ENCODE assay signal across 8 mouse cellular contexts in the genomic region with DNA sequence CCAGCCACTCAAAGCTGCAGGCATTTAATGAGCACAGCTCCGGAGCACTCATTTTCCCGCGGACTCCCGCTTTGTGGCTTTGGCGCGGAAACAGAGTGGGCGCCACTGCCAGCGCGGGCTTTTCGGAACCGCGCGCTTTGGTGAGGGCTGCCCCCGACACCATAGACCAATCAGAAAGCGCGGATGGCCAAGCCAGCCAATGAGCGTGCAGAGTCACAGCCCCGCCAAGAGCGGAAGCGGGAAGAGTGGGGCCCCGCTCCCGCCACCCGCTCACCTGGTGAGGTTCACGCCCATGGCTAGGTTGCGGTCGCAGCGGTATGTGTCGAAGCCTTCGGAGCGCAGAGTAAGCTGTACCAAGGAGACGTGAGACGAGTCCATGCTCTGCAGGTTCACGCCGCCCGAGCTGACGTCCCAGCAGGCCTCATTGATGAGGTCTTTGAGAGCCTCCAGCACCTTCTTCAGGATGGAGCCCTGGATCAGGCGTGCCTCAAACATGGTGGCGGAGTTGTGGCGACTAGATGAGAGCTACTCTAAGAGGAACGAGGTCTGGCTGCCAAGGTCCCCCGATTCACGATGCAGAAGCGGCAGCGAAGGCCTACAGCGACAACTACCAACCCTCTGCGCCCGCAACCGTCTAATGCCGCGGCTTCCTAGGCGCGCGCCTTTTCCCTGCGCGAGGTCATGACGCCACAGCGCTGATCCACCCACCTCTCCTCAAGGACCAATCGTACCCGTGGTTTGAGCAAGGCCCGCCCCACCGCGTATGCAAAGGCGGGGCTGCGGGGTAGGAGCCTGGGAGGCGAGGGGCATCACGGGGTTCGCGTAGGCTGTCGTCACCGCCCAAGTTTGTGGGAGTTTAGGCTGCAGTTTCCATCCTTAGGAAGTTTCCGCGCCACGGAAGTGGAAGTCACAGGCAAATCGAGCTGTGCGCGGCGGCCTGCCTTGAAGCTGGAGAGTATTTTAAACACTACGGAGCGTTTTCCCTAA. TPM values are rescaled to one million over a fixed set of nuclear protein-coding genes. Genes with fewer than 3 reads are reported as not detected.
DNase-seq lines count a peak whose midpoint lies in the region; ATAC-seq lines count a peak whose summit lies in the region.

Pcna (minus strand) TSS at position 773 of the 987 bp plus-strand sequence.

- H3K9me3 ChIP-seq in heart, embryonic 14.5 days (ENCODE audit: control insufficient read depth, low read length), result no peaks in the 10 kb centered on the region
- H3K9me3 ChIP-seq in liver, embryonic 13.5 days (replicated peaks), result no peaks in the 10 kb centered on the region
- no peaks in the 10 kb centered on the region for H3K9me3 ChIP-seq in stomach, embryonic 16.5 days (replicated peaks; ENCODE audit: control insufficient read depth, low read length)

- H3K36me3 ChIP-seq in heart, embryonic 14.5 days (ENCODE audit: control insufficient read depth, insufficient read depth, low read length), result peaks cover 33% of the 10 kb centered on the region
- H3K36me3 ChIP-seq in liver, embryonic 13.5 days, result peaks cover 38% of the 10 kb centered on the region
- 0 out of 2 replicates have a peak, but pooled peaks cover 4% of the 10 kb centered on the region for H3K36me3 ChIP-seq in stomach, embryonic 16.5 days (ENCODE audit: control insufficient read depth, insufficient read depth, low read length)

- H3K4me2 ChIP-seq in heart, embryonic 14.5 days (ENCODE audit: low read length), result peak within 1 kb of the TSS; percentile 74
- H3K4me2 ChIP-seq in liver, embryonic 13.5 days, result peak within 1 kb of the TSS; percentile 83
- H3K4me2 ChIP-seq in stomach, embryonic 16.5 days (ENCODE audit: low read depth, low read length), result peak within 1 kb of the TSS; percentile 83

- peak within 1 kb of the TSS; percentile 63 to 83 for H3K27ac ChIP-seq in heart, embryonic 14.5 days (replicated peaks in 1 of 2; ENCODE audit: control insufficient read depth in 1 of 2, insufficient read depth in 1 of 2, low read depth in 2 of 2, low read length in 2 of 2)
- peak within 1 kb of the TSS; percentile 88 for H3K27ac ChIP-seq in liver, embryonic 13.5 days
- peak within 1 kb of the TSS; percentile 91 for H3K27ac ChIP-seq in stomach, embryonic 16.5 days (ENCODE audit: low read length)

- H3K27me3 ChIP-seq in heart, embryonic 14.5 days (ENCODE audit: control insufficient read depth, insufficient read depth, low read length), result no peaks in the 10 kb centered on the region
- H3K27me3 ChIP-seq in liver, embryonic 13.5 days, result no peaks in the 10 kb centered on the region
- H3K27me3 ChIP-seq in stomach, embryonic 16.5 days (ENCODE audit: control insufficient read depth, insufficient read depth, low read length), result no peaks in the 10 kb centered on the region

- peaks cover 2 to 14% of the 10 kb centered on the region in 2 experiments for H3K4me1 ChIP-seq in heart, embryonic 14.5 days (ENCODE audit: control insufficient read depth in 2 of 2, insufficient read depth in 2 of 2, low read length in 2 of 2)
- H3K4me1 ChIP-seq in liver, embryonic 13.5 days (replicated peaks), result peaks cover 46% of the 10 kb centered on the region
- peaks cover 19% of the 10 kb centered on the region for H3K4me1 ChIP-seq in stomach, embryonic 16.5 days (ENCODE audit: control insufficient read depth, insufficient read depth, low read length)

- peak within 1 kb of the TSS; percentile 75 for H3K9ac ChIP-seq in heart, embryonic 14.5 days (ENCODE audit: low read length)
- H3K9ac ChIP-seq in liver, embryonic 13.5 days, result peak within 1 kb of the TSS; percentile 89
- peak within 1 kb of the TSS; percentile 77 for H3K9ac ChIP-seq in stomach, embryonic 16.5 days (ENCODE audit: low read length)

- WGBS in heart, embryonic 14.5 days, result under 1% methylated on average over 78 of the region's 79 CpGs
- WGBS in liver, embryonic 13.5 days (ENCODE audit: insufficient replicate concordance), result under 1% methylated on average over 79 of the region's 79 CpGs
- WGBS in stomach, embryonic 16.5 days, result under 1% methylated on average over 76 of the region's 79 CpGs

- ATAC-seq in CD4-positive, CD25-positive, alpha-beta regulatory T cell, adult 4 months, result peak; percentile 90
- ATAC-seq in heart, embryonic 14.5 days (ENCODE audit: insufficient number of reproducible peaks, insufficient read depth, low FRiP score, low read depth), result peak; percentile 99
- ATAC-seq in liver, embryonic 13.5 days (ENCODE audit: low read depth), result peak; percentile 97
- peak; percentile 99 for ATAC-seq in stomach, embryonic 16.5 days (ENCODE audit: insufficient read depth, low FRiP score)

- peak within 1 kb of the TSS; percentile 52 to 75 for H3K4me3 ChIP-seq in heart, embryonic 14.5 days (ENCODE audit: control insufficient read depth in 1 of 2, insufficient read depth in 1 of 2, low read depth in 1 of 2, low read length in 2 of 2)
- peak within 1 kb of the TSS; percentile 85 for H3K4me3 ChIP-seq in liver, embryonic 13.5 days (replicated peaks)
- H3K4me3 ChIP-seq in stomach, embryonic 16.5 days (replicated peaks; ENCODE audit: low read length), result peak within 1 kb of the TSS; percentile 80

- peak; percentile 96 for DNase-seq in c-Kit-negative CD71-positive TER-119-positive erythroid progenitor cells, embryonic 14.5 days (ENCODE audit: low read depth, low spot score)
- DNase-seq in fibroblast of lung, adult 2 months (ENCODE audit: low read depth), result peak; percentile 96
- peak; percentile 98 for DNase-seq in kidney, postnatal 14 days
- peak; percentile 97 for DNase-seq in liver, embryonic 13.5 days
- peak; percentile 95 for DNase-seq in neural tube, embryonic 10.5 days (ENCODE audit: extremely low spot score, low spot score)

RNA-seq across cellular contexts. Expression of gene Pcna, which starts in this region (rescaled TPM):
- polyA plus RNA-seq in CD4-positive, CD25-positive, alpha-beta regulatory T cell, adult 4 months (2017; shearing (Covaris generic)), result 100 to 1,000 TPM; 137 to 146 TPM
- polyA plus RNA-seq in heart, embryonic 14.5 days (2014; fragmentation: Nextera tagmentation; extraction: Ambion mirVana), result 162 and 171 TPM in 2 replicates
- polyA plus RNA-seq in liver, embryonic 13.5 days (2015; fragmentation: Nextera tagmentation; extraction: Ambion mirVana), result 369 and 404 TPM in 2 replicates
- 197 and 208 TPM in 2 replicates for polyA plus RNA-seq in stomach, embryonic 16.5 days (2015; fragmentation: Nextera tagmentation; extraction: Ambion mirVana)

Comparison
In these comparisons a context has a peak if more than half of its experiments do, and no peak if none do; other contexts are left out.
1. Peak in every context shown above with its lines: DNase-seq, ATAC-seq, H3K4me3 ChIP-seq and H3K27ac ChIP-seq.